Mouse (Mus musculus) MEL (cell line): Measurements from ENCODE around the gene Cc2d2b. TPM values are rescaled to one million over a fixed set of nuclear protein-coding genes. Genes with fewer than 3 reads are reported as not detected.

ENCODE experiments used
- DNase-seq: peaks from one replicate; pipeline ENCODE4 v3.0.0; 2011; ENCODE audit warnings: low read depth, low spot score
- H3K27ac ChIP-seq: 2 replicates; pipeline ENCODE4 v1.5.1; 2012; ENCODE audit warnings: low read depth, mild to moderate bottlenecking, control low read depth, low read length, moderate library complexity; ENCODE audit not compliant: control insufficient read depth
- H3K27me3 ChIP-seq, 2 experiments: fragments of 150-350 bp in 1 of 2; sonication (generic) in 1 of 2; 2 replicates each; pipeline ENCODE4 v1.6.1; 2012; ENCODE audit warnings: low read length in 2 of 2, mild to moderate bottlenecking in 2 of 2, improper control_type of control experiment in 1 of 2, moderate library complexity in 1 of 2; ENCODE audit not compliant: insufficient read depth in 2 of 2, control insufficient read depth in 1 of 2
- H3K36me3 ChIP-seq, 2 experiments: 2 replicates each; pipeline ENCODE4 v1.6.1; 2012 to 2014; ENCODE audit warnings: low read length in 2 of 2, improper control_type of control experiment in 1 of 2, inconsistent platforms in 1 of 2, mild to moderate bottlenecking in 1 of 2; ENCODE audit not compliant: insufficient read depth in 2 of 2, control insufficient read depth in 1 of 2
- H3K4me1 ChIP-seq, 2 experiments: fragments of 150-350 bp in 1 of 2; sonication (generic) in 1 of 2; 2 replicates each; pipeline ENCODE4 v1.6.1; 2012; ENCODE audit warnings: low read length in 2 of 2, improper control_type of control experiment in 1 of 2, mild to moderate bottlenecking in 1 of 2; ENCODE audit not compliant: insufficient read depth in 2 of 2, control insufficient read depth in 1 of 2
- H3K4me3 ChIP-seq, 2 experiments: fragments of 150-350 bp in 1 of 2; sonication (generic) in 1 of 2; 2 replicates each; pipeline ENCODE4 v1.5.1; 2012; ENCODE audit warnings: low read depth in 2 of 2, low read length in 2 of 2, mild to moderate bottlenecking in 2 of 2, moderate library complexity in 2 of 2, control low read depth in 1 of 2, improper control_type of control experiment in 1 of 2; ENCODE audit not compliant: control insufficient read depth in 1 of 2, insufficient read depth in 1 of 2
- H3K79me2 ChIP-seq: 2 replicates; pipeline ENCODE4 v1.6.1; 2012; ENCODE audit warnings: mild to moderate bottlenecking, low read length, moderate library complexity; ENCODE audit not compliant: control insufficient read depth, poor library complexity, insufficient read depth
- H3K9ac ChIP-seq: 2 replicates; pipeline ENCODE4 v1.6.1; 2012; ENCODE audit warnings: low read depth, mild to moderate bottlenecking, control low read depth, low read length, moderate library complexity; ENCODE audit not compliant: control insufficient read depth, poor library complexity, severe bottlenecking
- H3K9me3 ChIP-seq: fragments of 150-350 bp; sonication (generic); replicated peaks from 2 replicates; pipeline ENCODE4 v1.6.1; 2012; ENCODE audit warnings: mild to moderate bottlenecking, low read length, improper control_type of control experiment, moderate library complexity; ENCODE audit not compliant: insufficient read depth
- BHLHE40 ChIP-seq: IDR thresholded peaks from 2 replicates; pipeline ENCODE4 v1.6.1; 2012; ENCODE audit warnings: low read depth, mild to moderate bottlenecking, inconsistent platforms, low read length, improper control_type of control experiment, borderline replicate concordance
- CTCF ChIP-seq, 3 experiments: IDR thresholded peaks in 2 of 3; conservative IDR thresholded peaks in 1 of 3; 2 replicates each; pipeline ENCODE4 v1.5.1; 2011 to 2012; ENCODE audit warnings: low read length in 3 of 3, low read depth in 2 of 3, mild to moderate bottlenecking in 2 of 3, improper control_type of control experiment in 1 of 3, inconsistent platforms in 1 of 3, mixed read lengths in 1 of 3, moderate library complexity in 1 of 3; ENCODE audit not compliant: control insufficient read depth in 1 of 3, insufficient read depth in 1 of 3, poor library complexity in 1 of 3, severe bottlenecking in 1 of 3
- E2F4 ChIP-seq: IDR thresholded peaks from 2 replicates; pipeline ENCODE4 v1.6.1; 2011; ENCODE audit warnings: low read depth, low read length, improper control_type of control experiment, borderline replicate concordance
- ELF1 ChIP-seq: IDR thresholded peaks from 2 replicates; pipeline ENCODE4 v1.6.1; 2014; ENCODE audit warnings: low read depth, mild to moderate bottlenecking, inconsistent platforms, low read length, improper control_type of control experiment, moderate library complexity
- EP300 ChIP-seq, 2 experiments: IDR thresholded peaks; 2 replicates each; pipeline ENCODE4 v1.6.1; 2011; ENCODE audit warnings: improper control_type of control experiment in 2 of 2, low read length in 2 of 2, low read depth in 1 of 2, mild to moderate bottlenecking in 1 of 2
- ETS1 ChIP-seq: IDR thresholded peaks from 2 replicates; pipeline ENCODE4 v1.6.1; 2012; ENCODE audit warnings: low read depth, mild to moderate bottlenecking, inconsistent platforms, low read length, improper control_type of control experiment, moderate library complexity
- GABPA ChIP-seq: IDR thresholded peaks from 2 replicates; pipeline ENCODE4 v1.6.1; 2012; ENCODE audit warnings: low read depth, mild to moderate bottlenecking, inconsistent platforms, low read length, improper control_type of control experiment, moderate library complexity
- MAFK ChIP-seq: IDR thresholded peaks from 2 replicates; pipeline ENCODE4 v1.6.1; 2011; ENCODE audit warnings: low read depth, mild to moderate bottlenecking, low read length, improper control_type of control experiment, borderline replicate concordance
- MAX ChIP-seq: IDR thresholded peaks from 2 replicates; pipeline ENCODE4 v1.6.1; 2011; ENCODE audit warnings: low read length, improper control_type of control experiment
- MAZ ChIP-seq: IDR thresholded peaks from 2 replicates; pipeline ENCODE4 v1.6.1; 2012; ENCODE audit warnings: low read depth, mild to moderate bottlenecking, inconsistent platforms, low read length, improper control_type of control experiment
- MYC ChIP-seq: IDR thresholded peaks from 2 replicates; pipeline ENCODE4 v1.6.1; 2011; ENCODE audit warnings: low read depth, mild to moderate bottlenecking, low read length, improper control_type of control experiment, moderate library complexity
- NELFE ChIP-seq: IDR thresholded peaks from 2 replicates; pipeline ENCODE4 v1.6.1; 2011; ENCODE audit warnings: low read depth, low read length, improper control_type of control experiment
- POLR2AphosphoS2 ChIP-seq: IDR thresholded peaks from 2 replicates; pipeline ENCODE4 v1.6.1; 2011; ENCODE audit warnings: low read length, improper control_type of control experiment
- RAD21 ChIP-seq: IDR thresholded peaks from 2 replicates; pipeline ENCODE4 v1.6.1; 2011; ENCODE audit warnings: mild to moderate bottlenecking, low read depth, low read length, improper control_type of control experiment
- SIN3A ChIP-seq: IDR thresholded peaks from 2 replicates; pipeline ENCODE4 v1.6.1; 2012; ENCODE audit warnings: low read length, improper control_type of control experiment, inconsistent platforms
- ZKSCAN1 ChIP-seq: IDR thresholded peaks from 2 replicates; pipeline ENCODE4 v1.6.1; 2012; ENCODE audit warnings: low read depth, mild to moderate bottlenecking, inconsistent platforms, low read length, improper control_type of control experiment, moderate library complexity
- ZMIZ1 ChIP-seq: IDR thresholded peaks from 2 replicates; pipeline ENCODE4 v1.6.1; 2012; ENCODE audit warnings: low read depth, mild to moderate bottlenecking, inconsistent platforms, low read length, improper control_type of control experiment, moderate library complexity
- polyA plus RNA-seq, 2 experiments: library from polyadenylated mRNA; stranded (reverse) in 1 of 2; unstranded in 1 of 2; fragments of >175 nt in 1 of 2; fragments of >200 nt in 1 of 2; gene quantifications; 2 replicates each; pipeline versions ENCODE4 v1.2.1 to v1.2.4; 2012; ENCODE audit warnings: low replicate concordance in 2 of 2, low read depth in 1 of 2; ENCODE audit not compliant: insufficient read length in 2 of 2, insufficient read depth in 1 of 2, missing spikeins in 1 of 2
- total RNA-seq: library from RNA; depleted of rRNA; stranded (reverse); fragments of 300-350 nt; gene quantifications from 2 replicates; pipeline ENCODE4 v1.2.3, GENCODE M21; 2012

Cc2d2b gene
- total and polyA plus RNA-seq, 3 experiments, result not detected

- Histone ChIP-seq H3K4me1 (peaks cover 9 to 18% of the 10 kb centered on the region in 2 experiments), H3K36me3 (peaks cover 0 to 13% of the 10 kb centered on the region in 2 experiments; a peak in 2 of 4 replicates), H3K4me3 (no peak overlapping the region), H3K79me2 (peaks cover 7% of the 10 kb centered on the region), H3K9me3 (no peaks in the 10 kb centered on the region)
- DNase-seq, result peak; percentile 68
- 0 out of 4 replicates have a peak, but pooled peaks of 1 of the 2 experiments have one; percentile 26 for TF ChIP-seq EP300 (IDR thresholded peaks at IDR 0.05; ENCODE audit: low read depth in 1 of 2, low read length in 2 of 2)
- TF ChIP-seq ETS1, result peak; percentile 58
- TF ChIP-seq ZKSCAN1, result no peak
- no peak for TF ChIP-seq POLR2AphosphoS2
- no peak for TF ChIP-seq MYC
- TF ChIP-seq, all 39 proteins: peak for 2
- Histone ChIP-seq H3K27ac (no peak overlapping the region), H3K27me3 (0 out of 4 replicates have a peak, but pooled peaks cover 0 to 2% of the 10 kb centered on the region in 2 experiments), H3K9ac (no peak overlapping the region)
These were observed 78.2 kb downstream of the Cc2d2b start for GRCm38 (mm10) chr19:40826735-40827134.

- no peaks in the 10 kb centered on the region for H3K9me3 ChIP-seq
- peak; percentile 50 for DNase-seq
- H3K4me3 ChIP-seq, result peak overlapping the region; percentile 61 to 72
- peaks cover 0 to 16% of the 10 kb centered on the region in 2 experiments; a peak in 2 of 4 replicates for H3K36me3 ChIP-seq
- peak overlapping the region; percentile 91 for H3K9ac ChIP-seq
- H3K79me2 ChIP-seq, result peaks cover 16% of the 10 kb centered on the region
- 0 out of 4 replicates have a peak, but pooled peaks cover 0 to 2% of the 10 kb centered on the region in 2 experiments for H3K27me3 ChIP-seq
- peaks cover 9 to 14% of the 10 kb centered on the region in 2 experiments for H3K4me1 ChIP-seq
- H3K27ac ChIP-seq, result peak overlapping the region; percentile 71
- TF ChIP-seq E2F4 (no peak), NELFE (peak; percentile 27; the same call in 1 of the 2 replicates), BHLHE40 (peak; percentile 30; the same call in 1 of the 2 replicates), ETS1 (no peak), MAX (no peak), GABPA (no peak), SIN3A (peak; percentile 17; the same call in 1 of the 2 replicates), ELF1 (peak; percentile 54; the same call in 1 of the 2 replicates), MAFK (no peak), ZMIZ1 (peak; percentile 33; the same call in 1 of the 2 replicates), MAZ (no peak), RAD21 (no peak), CTCF (IDR thresholded peaks at IDR 0.05 in 2 of 3, conservative IDR thresholded peaks at IDR 0.05 in 1 of 3; ENCODE audit: control insufficient read depth in 1 of 3, insufficient read depth in 1 of 3, low read depth in 2 of 3, low read length in 3 of 3, poor library complexity in 1 of 3, severe bottlenecking in 1 of 3) (no peak)
These were observed 81.6 kb downstream of the Cc2d2b start for GRCm38 (mm10) chr19:40830198-40830597.
